Mouse (Mus musculus): ENCODE data around the gene Gli2.

Gene Gli2

DNA sequence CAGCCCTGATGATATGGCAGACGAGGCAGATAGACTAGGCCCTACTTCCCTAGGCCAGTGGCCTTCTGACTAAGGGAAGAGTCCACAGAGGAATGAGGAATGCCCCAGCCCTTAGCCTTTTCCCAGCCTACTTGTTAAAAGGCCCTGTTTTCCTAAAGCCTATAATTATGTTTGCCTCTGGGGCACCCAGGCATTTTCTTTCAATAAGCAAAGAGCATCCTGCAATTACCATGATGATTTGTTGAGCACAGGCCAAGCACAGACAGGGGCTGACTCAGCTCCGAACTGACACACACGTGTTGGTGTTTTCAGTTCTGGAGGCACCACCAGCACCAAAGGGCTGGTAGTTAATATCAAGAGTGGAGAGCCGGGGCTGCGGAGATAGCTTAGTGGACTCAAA is 162.0 kb downstream of the Gli2 start:
- no peak for DNase-seq

GRCm38 (mm10) chr1:118890125-118890875 is 163.1 kb downstream of the Gli2 start:
- DNase-seq = no peak

GRCm38 (mm10) chr1:118880781-118881247 is 172.6 kb downstream of the Gli2 start:
- no peak for DNase-seq

DNA sequence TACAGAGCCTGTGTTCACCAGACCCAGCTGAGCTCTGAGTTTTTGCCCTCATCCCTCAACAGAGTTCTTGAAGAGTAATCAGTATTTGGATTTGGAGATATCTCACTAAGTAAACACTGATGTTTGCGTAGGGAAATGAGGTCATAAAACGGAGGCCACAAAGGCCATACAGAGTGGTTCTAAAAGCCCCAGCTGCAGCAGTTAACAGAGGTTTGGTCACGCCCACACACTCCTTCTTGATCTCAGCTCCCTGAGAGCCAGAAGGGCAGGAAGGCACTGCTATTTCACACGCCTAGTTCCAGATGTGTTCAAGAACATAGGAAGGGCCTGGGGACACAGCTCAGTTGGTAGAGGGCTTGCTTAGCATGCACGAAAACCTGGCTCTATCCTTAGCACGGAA is 175.1 kb downstream of the Gli2 start:
- DNase-seq = no peak

GRCm38 (mm10) chr1:118875227-118875626 is 178.2 kb downstream of the Gli2 start:
- DNase-seq = no peak

DNA sequence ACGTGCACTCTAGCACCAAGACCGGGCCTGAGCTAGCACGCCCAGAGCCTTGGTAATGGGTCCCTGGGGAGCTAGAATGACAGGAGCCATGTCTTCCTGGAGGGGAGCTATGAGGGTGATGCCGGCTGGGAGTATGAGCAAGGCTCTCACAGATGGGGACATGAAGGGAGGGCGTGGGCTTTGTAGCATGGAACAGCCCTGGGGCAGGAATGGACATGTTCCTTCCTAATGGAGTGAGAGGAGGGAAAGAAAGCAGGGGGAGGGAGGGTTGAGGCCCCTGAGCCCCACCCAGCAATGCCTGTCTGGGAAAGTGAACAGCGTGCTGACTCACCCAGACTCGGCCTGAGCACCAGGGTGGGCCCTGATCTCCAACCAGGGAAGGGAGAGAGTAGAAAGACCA is 179.9 kb downstream of the Gli2 start:
- DNase-seq = no peak

DNA sequence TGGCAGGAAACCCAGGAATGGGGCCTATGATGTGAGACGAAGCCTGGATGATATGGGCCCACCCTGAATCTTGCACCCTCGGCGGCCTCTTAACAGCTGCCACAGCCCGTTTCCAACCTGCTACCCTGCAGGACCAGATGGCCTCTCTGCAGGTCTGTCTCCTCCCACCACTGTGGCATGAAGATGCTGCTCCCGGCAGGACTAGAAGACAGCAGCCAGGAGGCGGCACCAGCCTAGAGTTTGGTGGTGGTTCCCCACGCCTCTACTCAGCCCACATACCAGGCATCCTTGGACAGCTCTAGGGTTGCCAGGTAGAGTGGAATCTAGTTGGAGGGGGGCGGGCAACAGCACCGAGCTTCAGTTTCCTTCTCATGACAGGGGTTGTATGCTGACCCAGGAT is 188.7 kb downstream of the Gli2 start:
- DNase-seq = peak; percentile 79

- DNase-seq = peak; percentile 31
Observed at GRCm38 (mm10) chr1:118864031-118864430, 189.4 kb downstream of the Gli2 start.

DNA sequence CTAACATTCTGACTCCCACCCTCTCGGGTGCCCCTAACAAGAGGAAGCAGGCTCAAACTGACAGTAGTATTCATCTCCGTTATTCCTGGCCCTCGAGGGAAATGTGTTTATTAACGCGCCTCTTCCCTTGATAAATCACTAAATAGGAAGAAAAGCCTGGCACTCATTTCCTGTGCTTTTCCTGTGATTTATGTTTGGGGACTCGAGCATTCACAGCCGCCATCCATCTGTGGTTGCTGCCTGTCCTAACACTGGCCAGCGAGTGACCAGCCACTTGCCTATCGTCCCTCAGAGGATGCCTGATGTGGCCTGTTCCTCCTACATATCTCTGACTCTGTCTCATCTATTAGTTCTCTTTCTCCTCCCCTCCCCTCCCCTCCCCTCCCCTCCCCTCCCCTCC is 195.3 kb downstream of the Gli2 start:
- no peak for DNase-seq

DNA sequence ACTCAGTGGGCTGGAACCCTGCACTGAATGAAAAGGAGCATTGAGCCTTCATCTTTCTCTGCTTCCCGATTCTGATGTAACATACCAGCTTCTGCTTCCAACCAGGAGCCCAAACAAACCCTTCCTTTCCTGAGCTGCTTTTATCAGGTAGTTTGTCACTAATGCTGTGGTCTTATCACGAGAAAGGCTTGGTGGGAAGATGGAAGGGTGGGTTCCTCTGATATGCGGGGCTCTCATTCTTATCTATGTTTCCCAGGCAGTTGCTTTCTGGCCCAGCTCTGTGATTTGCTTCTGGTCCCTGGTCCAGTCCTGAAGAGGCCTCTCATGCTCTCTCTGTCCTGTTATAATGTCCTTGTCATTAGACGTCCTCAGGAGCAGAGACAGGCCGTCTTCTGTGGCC is 222.8 kb downstream of the Gli2 start:
- no peak for DNase-seq

DNA sequence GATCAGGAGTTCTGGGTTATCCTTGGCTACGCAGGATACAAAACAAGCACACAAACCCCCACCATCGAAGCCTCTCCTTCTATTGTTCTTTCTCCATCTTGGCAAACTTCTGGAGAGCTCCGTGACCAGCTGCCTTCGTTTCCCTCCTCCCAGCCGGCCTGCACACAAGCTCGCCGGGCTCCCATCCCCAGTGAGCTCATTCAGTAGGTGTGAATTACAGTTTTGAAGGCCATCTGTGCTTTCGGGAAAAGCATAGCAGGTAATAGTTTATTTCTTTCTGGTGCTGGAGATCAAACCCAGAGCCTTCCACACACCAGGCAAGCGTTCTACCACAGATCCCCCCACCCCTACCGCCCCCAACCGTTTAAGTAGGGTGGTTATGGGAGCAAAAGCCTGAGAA is 226.8 kb downstream of the Gli2 start:
- peak; percentile 12 for DNase-seq

GRCm38 (mm10) chr1:118825467-118826219 is 227.8 kb downstream of the Gli2 start:
- no peak for DNase-seq

DNA sequence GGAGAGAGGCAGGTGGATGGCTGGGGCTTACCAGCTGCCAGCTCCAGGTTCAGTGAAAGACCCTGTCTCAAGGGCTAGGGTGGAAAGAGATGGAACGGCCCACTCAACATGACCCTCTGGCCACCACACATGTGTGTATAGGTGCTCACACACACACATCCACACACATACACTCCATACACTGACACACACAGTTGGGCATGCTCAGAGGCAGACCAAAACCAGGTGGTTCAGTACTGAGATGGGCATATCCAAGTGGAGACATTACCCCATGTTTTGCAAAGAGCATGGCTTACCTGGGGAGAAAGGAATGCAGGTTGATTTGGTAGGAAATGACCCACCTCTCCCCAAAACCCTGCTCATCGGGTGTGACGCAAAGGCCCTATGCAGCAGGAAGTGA is 228.4 kb downstream of the Gli2 start:
- DNase-seq = no peak

- DNase-seq = no peak
Observed at GRCm38 (mm10) chr1:118822258-118822657, 231.2 kb downstream of the Gli2 start.

DNA sequence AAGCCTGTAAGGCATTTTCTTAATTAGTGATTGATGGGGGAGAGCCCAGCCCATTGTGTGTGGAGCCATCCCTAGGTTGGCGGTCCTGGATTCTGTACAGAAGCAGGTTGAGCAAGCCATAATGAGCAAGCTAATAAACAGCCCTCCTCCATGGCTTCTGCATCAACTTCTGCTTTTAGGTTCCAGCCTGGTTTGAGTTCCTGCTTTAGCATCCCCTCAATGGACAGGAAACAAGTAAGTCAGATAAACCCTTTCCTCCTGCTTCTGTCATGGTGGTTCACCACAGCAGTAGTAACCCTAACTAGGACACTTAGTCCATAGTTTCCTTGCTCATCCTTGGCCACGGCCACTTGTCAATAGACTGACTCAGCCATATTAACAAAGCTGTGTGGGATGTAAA is 238.4 kb downstream of the Gli2 start:
- DNase-seq = no peak

DNA sequence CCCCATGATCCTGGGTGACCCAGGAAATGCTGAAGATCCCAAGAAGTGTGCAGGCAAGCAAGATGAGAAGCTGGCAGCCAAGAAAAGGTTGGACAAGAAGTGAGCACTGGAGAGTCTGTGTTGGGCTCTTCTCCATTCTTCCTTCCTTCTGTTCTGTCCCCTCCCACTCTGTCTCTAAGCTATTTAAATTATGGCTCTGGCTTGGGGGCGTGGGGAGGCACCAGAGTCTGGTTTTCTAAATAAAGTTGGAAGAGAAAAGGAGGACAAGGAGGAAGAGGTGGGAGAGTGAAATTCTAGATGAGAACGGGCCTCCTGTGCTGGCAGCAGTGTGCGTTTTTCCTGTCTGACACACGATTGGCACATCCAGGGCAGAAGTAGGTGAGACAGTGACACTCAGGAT is 243.1 kb downstream of the Gli2 start:
- DNase-seq = no peak

- DNase-seq = no peak
Observed at GRCm38 (mm10) chr1:118806727-118807126, 246.7 kb downstream of the Gli2 start.

DNA sequence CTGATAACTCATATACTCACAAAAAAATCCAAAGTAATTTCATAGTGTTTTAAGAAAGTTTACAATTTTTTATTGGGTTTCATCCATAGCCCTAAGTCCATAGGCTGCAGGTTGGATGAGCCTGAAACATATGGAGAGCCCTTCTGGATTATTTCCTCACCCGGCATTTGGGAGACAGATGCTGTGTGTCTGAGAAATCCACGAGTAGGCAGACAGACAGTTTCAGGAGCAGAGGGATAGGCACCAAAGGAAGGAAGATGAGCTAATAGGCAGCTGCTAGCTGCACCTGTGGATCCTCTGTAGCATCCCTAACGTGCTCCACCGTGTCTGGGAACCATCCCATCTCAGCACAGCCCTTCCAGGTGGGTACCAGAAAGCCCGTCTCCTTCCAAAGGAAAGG is 251.3 kb downstream of the Gli2 start:
- DNase-seq = no peak

DNA sequence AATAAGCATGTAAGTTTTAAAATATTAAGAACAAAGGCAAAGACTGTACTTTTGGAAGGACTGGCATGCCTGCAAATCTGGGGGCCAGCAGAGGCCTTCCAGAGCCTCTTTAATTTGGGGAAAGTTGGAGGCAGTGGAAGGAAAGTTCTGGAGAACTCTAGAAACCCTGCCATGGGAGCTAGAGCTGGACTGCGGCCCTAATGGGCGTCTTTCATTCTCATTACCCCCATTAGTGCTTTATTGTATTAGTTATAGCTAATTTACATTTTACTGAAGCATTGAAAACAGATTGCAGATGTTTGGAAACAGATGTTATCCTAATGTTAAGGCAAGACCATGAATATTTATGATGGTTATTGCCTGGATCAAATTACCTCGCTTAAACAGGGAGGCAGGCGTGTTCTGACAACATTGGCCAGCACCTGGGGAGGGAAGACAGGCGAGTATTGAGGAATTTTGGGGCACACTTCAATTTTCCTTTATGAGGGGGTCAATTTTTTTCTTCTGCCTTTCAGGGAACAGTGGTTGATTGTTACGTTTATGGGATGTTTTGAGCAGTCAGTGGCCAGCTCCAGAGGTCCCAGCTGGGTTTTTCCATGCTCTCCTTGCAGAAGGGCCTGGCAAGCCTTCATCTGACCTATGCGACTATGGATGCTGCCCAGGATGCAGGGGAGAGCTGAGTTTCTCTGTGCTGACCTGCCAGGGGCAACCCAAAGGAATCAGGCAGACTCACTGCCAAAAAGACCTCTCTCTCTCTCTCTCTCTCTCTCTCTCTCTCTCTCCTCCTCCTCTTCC is 253.9 kb downstream of the Gli2 start:
- DNase-seq = no peak

- no peak for DNase-seq
Observed at GRCm38 (mm10) chr1:118795415-118796167, 257.8 kb downstream of the Gli2 start.

DNA sequence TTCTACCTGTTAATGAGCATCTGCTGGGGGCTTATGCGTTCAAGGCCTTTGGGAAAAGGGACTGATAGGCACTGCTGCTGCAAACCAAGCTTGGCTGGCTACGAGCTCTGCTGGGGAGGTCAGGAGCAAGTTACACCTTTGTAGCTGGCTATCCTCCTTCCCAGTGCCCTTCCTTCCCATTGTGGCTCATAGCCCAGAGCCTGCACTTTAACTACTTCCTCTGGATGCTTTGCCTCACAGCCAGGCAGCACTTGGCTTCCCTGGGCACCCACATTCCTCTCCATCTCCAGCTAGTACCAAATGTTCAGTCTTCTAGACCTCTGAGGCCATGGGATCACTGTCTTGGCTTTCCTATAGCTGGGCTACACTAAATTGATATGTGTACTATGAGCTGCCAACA is 263.5 kb downstream of the Gli2 start:
- DNase-seq = peak; percentile 34

DNA sequence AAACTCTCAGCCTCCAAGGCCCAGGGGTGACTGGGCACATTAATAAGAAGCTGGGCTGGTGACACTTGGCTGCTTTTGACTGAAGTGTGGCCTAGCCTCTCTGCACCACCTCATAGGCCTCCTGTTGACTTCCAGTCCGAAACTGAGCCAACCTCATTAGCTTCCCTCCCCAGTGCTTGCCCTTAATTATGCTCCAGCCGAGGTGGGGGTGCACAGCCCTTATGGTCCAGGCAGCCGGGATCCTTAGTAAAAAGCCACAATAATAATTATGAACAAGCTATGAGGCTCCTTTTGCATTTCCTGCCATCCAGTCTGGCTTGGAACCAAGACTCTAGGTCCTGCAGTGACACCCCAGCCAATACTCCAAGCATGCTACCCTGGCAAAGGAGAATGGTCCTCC is 264.0 kb downstream of the Gli2 start:
- DNase-seq = peak; percentile 71

GRCm38 (mm10) chr1:118788813-118789212 is 264.6 kb downstream of the Gli2 start:
- DNase-seq = no peak
